Mouse (Mus musculus): ENCODE measurements around the gene Dgkz.

The Dgkz gene

DNA sequence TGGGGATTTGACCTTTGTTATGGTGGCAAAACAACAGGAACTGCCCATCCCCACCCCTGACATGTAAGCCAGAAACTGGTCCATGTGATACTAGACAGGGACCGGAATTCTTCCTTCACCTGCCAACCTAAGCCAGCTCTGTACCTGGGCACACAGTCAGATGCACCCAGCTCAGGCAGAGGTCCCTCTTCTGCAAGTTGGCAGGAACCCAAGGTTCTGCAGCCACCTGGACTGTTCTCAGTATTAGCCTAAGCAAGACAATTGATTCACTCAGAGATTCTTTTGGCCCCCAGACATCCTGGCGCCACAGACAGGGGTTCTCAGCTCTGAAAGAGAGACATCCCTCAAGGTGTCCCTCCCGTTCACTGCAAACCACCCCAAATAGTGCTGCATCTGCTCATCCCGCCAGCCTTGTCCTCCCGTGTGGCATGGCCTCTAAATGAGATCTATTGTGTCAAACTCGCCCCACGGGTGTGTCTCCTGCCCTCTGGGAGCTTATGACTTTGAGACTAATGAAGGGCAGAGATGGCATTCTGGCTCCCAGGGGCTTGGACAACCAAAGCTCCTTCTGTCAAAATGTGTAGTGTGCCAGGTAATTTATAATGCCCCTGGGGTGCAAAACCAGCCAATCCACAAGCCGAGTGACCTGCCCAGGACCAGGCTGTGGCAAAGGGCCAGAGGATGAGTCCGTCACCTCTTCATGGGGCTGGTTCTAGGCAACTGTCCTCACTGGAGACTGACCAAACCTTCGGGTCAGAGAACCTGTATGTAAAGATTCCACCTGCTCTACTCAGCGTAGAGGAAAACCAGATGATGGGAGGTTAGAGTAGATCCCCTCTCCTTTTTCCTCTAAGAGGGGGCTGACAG lies 15.9 kb downstream of the Dgkz start:
- no peak for DNase-seq (ENCODE audit: low spot score)

- no peak for DNase-seq (ENCODE audit: low spot score)
Measured at GRCm38 (mm10) chr2:91958701-91959457, 16.8 kb downstream of the Dgkz start.

DNA sequence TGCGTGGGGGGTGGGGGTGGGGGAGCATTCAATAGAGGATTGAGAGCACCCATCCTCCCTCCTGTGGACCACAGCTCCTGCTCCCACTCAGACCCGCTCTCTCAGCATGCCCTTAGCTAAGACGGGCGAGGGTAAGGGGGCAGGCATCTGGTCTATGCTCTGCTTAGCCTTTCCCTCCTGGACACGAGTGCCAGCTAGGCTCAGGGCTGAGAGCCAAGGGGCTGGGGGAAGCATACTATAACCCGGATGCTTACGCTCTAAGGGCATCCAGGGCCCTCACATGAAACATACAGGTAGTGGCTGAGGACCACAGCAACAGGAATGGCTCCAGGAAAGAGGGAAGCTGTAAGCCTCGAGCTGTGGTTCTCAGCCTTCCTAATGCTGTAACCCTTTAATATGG lies 17.6 kb downstream of the Dgkz start:
- no peak for DNase-seq (ENCODE audit: low spot score)

- peak; percentile 77 for DNase-seq (ENCODE audit: low spot score)
Measured at GRCm38 (mm10) chr2:91957096-91957495, 18.6 kb downstream of the Dgkz start.

DNA sequence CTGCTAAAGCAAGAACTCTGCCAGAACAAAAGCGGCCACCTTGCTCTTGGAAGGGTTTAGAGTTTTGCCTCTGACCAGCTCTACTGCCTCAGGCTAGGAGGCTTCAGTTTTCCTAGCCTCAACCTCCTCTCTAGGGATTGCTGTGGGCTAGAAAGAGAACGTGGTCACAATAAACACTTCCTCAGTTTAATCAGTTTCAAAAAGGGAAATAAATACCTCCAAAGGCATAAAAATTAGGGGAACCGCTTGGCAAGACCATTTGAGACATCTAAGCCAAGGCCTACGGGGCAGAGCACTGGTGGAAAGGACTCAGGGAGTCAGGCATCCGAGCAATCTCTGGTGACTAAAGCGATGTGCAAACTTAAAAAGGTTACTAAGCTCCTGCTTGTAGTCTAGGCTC lies 19.8 kb downstream of the Dgkz start:
- no peak for DNase-seq (ENCODE audit: low spot score)

GRCm38 (mm10) chr2:91955121-91955591 lies 20.5 kb downstream of the Dgkz start:
- DNase-seq (ENCODE audit: low spot score), result no peak

DNA sequence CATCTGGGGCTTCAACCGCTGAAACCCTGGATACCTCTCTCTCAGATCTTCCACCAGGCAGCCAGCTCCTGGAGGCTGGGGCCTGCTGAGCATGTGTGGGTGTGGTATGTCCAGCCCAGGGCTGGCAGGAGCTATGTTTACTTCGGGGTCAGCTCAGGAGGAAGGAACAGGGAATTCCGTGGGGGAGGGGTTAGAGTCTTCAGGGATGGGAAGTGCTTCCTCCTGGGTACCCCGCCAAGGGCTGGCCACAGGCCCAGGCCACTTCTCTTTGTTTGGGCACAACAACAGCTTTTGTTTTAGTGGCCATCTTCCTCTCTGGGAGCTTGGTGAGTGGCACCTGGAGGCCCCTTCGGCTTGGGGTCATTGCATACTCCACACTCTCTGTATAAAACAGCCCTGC lies 21.8 kb downstream of the Dgkz start:
- no peak for DNase-seq (ENCODE audit: low spot score)

GRCm38 (mm10) chr2:91950275-91951085 lies 25.2 kb downstream of the Dgkz start:
- DNase-seq (ENCODE audit: low spot score), result no peak

GRCm38 (mm10) chr2:91949411-91950274 lies 26.0 kb downstream of the Dgkz start:
- no peak for DNase-seq (ENCODE audit: low spot score)

DNA sequence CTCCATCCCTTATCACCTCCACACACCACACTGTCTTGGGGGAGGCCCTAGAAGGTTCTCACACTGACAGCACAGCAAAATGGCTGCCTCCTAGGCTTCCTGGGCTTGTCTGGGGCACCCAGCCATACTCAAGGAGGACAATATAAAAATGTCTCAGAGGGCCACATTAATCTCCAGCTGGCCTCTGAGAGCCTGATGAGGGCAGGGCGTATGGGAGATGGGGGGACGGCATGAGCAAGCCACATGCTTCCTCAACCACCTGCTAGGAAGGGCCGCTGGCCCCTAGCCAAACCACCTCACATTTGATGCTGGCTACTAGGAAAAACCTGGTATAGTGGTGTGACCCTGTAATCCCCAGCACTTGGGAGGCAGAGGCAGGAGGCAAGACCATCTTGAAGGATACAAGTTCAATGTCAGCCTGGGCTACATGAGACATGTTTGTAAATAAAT lies 26.8 kb downstream of the Dgkz start:
- DNase-seq (ENCODE audit: low spot score), result no peak

- no peak for DNase-seq (ENCODE audit: low spot score)
Measured at GRCm38 (mm10) chr2:91948151-91948509, 27.5 kb downstream of the Dgkz start.

- DNase-seq (ENCODE audit: low spot score), result no peak
Measured at GRCm38 (mm10) chr2:91947397-91948150, 28.1 kb downstream of the Dgkz start.

- no peak for DNase-seq (ENCODE audit: low spot score)
Measured at GRCm38 (mm10) chr2:91946836-91947235, 28.8 kb downstream of the Dgkz start.

GRCm38 (mm10) chr2:91945483-91945882 lies 30.2 kb downstream of the Dgkz start, which contains the start of gene Gm9821:
Gene Gm9821 (plus strand): TSS chr2:91945703.
- DNase-seq (ENCODE audit: low spot score), result no peak

- DNase-seq (ENCODE audit: low spot score), result no peak
Measured at GRCm38 (mm10) chr2:91944170-91944950, 31.3 kb downstream of the Dgkz start.

GRCm38 (mm10) chr2:91942356-91942755 lies 33.3 kb downstream of the Dgkz start:
- no peak for DNase-seq (ENCODE audit: low spot score)

DNA sequence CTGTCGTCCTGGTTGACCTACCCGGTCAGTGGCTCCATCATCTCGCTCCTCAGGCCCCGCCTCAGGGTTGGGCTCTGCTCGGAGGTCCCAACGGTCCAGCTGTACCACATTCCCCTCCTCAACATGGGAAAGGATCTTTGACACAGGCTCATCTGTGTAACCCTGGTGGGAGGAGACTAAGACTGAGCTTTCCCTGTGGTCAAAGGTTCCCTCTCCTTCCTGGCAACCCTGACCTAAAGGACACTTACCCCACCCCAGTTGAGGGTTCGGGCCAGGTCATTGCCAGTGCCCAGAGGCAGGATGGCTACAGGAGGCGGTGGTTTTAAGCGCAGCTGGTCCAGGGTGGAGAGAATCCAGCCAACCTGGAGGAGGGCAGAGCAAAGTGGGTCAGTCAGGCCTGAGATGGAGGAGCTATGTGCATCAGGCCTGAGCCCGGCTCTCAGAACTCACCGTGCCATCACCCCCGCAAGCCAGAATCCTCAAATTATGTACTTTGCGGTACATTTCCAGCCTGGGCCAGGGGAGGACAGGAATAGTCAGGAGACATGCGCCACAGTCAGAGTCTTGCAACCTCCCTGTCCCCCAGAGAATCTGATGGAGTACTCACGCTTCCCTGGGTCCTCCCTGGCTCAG lies 36.2 kb downstream of the Dgkz start:
- no peak for DNase-seq (ENCODE audit: low spot score)

- DNase-seq (ENCODE audit: low spot score), result no peak
Measured at GRCm38 (mm10) chr2:91936154-91936553, 39.5 kb downstream of the Dgkz start.

- no peak for DNase-seq (ENCODE audit: low spot score)
Measured at GRCm38 (mm10) chr2:91934826-91935525, 40.7 kb downstream of the Dgkz start.
